ENCODE assay signal across 19 mouse cellular contexts in genomic region chr13:43210956-43211355, GRCm38 (mm10).
"Had no signal": no experiment of that assay in that cellular context is flagged by ENCODE, and none has a peak within 500 bp of the region (broad histone marks: within the 10 kb centered on the region; RNA-seq: fewer than 3 reads in every experiment).

No protein-coding gene starts in this region.

- ATAC-seq: intestine, embryonic 15.5 days; midbrain, embryonic 13.5 days had no signal

- H3K9ac ChIP-seq: intestine, embryonic 15.5 days; kidney, embryonic 15.5 days; liver, embryonic 13.5 days; midbrain, embryonic 13.5 days had no signal

- H3K27me3 ChIP-seq: intestine, embryonic 15.5 days; kidney, embryonic 15.5 days; limb, embryonic 13.5 days; midbrain, embryonic 13.5 days had no signal

- H3K4me2 ChIP-seq: intestine, embryonic 15.5 days; kidney, embryonic 15.5 days; limb, embryonic 13.5 days; liver, embryonic 13.5 days; midbrain, embryonic 13.5 days had no signal

- H3K4me3 ChIP-seq: intestine, embryonic 15.5 days; kidney, embryonic 15.5 days; limb, embryonic 10.5 days; limb, embryonic 13.5 days; liver, embryonic 13.5 days; midbrain, embryonic 13.5 days had no signal

- H3K36me3 ChIP-seq: intestine, embryonic 15.5 days; kidney, embryonic 15.5 days; limb, embryonic 10.5 days; limb, embryonic 13.5 days; liver, embryonic 13.5 days; midbrain, embryonic 13.5 days had no signal

- DNase-seq: kidney, adult 11 months; kidney, adult 8-10 months; kidney, postnatal 10 days; kidney, postnatal 36 days; layer of hippocampus, adult 9-11 months; liver, embryonic 13.5 days; right cerebral cortex, adult 18-20 months; right cerebral cortex, postnatal 14 days; right cerebral cortex, postnatal 4 days; thymus, adult 2 months; thymus, postnatal 14 days; thymus, postnatal 4 days had no signal

- H3K9me3 ChIP-seq: intestine, embryonic 15.5 days; kidney, embryonic 15.5 days; limb, embryonic 10.5 days; limb, embryonic 13.5 days; liver, embryonic 13.5 days; midbrain, embryonic 13.5 days had no signal

- H3K27ac ChIP-seq: intestine, embryonic 15.5 days; kidney, embryonic 15.5 days; limb, embryonic 10.5 days; limb, embryonic 13.5 days; liver, embryonic 13.5 days; macrophage; midbrain, embryonic 13.5 days; stomach, postnatal 0 days had no signal
